In the genomic region with DNA sequence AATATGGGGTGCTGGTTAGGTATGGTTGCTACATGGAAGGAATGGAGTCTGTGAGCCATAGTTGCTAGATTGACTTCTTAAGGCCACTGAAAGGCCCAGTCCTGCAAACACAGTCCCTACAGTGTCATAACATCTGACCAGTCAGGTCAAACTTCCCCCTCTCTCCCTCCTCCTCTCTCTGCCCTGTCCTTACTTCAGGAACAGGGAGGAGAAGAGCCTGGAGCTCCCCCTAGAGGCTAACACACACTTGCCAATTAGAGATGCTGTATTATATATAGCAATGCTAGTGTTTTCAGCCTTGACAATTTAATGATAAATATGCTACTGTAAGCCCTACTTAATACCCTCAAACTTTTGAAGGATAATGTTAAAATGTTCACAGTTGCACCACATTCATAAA, we compare ENCODE assay signal across 9 mouse cellular contexts.
DNase-seq lines count a peak whose midpoint lies in the region; ATAC-seq and TF ChIP-seq lines count a peak whose summit lies in the region.
"Had no signal": no experiment of that assay in that cellular context is flagged by ENCODE, and none has a peak within 500 bp of the region (broad histone marks: within the 10 kb centered on the region; RNA-seq: fewer than 3 reads in every experiment).

No protein-coding gene starts in this region.

- no peaks in the 10 kb centered on the region for H3K4me1 ChIP-seq in bone marrow, adult 2 months (ENCODE audit: control insufficient read depth, insufficient read depth, low read length)
- H3K4me1 ChIP-seq in embryonic fibroblast, embryonic 13.5 days (ENCODE audit: control insufficient read depth, insufficient read depth, low read length): no peaks in the 10 kb centered on the region
- no peaks in the 10 kb centered on the region; the same call in 1 of the 2 replicates for H3K4me1 ChIP-seq in heart, embryonic 11.5 days (ENCODE audit: control insufficient read depth, insufficient read depth, low read length)
- peaks cover 3% of the 10 kb centered on the region; the same call in 1 of the 2 replicates for H3K4me1 ChIP-seq in kidney, embryonic 14.5 days (ENCODE audit: control insufficient read depth, insufficient read depth, low read length)
- H3K4me1 ChIP-seq in liver, adult 2 months (ENCODE audit: control insufficient read depth, insufficient read depth, low read length): no peaks in the 10 kb centered on the region
- H3K4me1 ChIP-seq: embryonic facial prominence, embryonic 15.5 days had no signal

- ATAC-seq in heart, embryonic 11.5 days (replicated peaks; ENCODE audit: insufficient number of reproducible peaks, low FRiP score, low TSS enrichment): peak; percentile 57; the same call in 1 of the 2 replicates
- ATAC-seq in kidney, embryonic 14.5 days (ENCODE audit: low FRiP score, low TSS enrichment): peak; percentile 87
- peak; percentile 68; the same call in 1 of the 2 replicates for ATAC-seq in monocyte, adult 5-6 weeks (replicated peaks; ENCODE audit: insufficient number of reproducible peaks, low FRiP score, low TSS enrichment, poor library complexity, severe bottlenecking)

- H3K79me2 ChIP-seq in liver, adult 2 months (ENCODE audit: control insufficient read depth, insufficient read depth, low read length): no peaks in the 10 kb centered on the region

- H3K27me3 ChIP-seq in heart, embryonic 11.5 days (ENCODE audit: control insufficient read depth, insufficient read depth, low read length): no peaks in the 10 kb centered on the region
- no peaks in the 10 kb centered on the region for H3K27me3 ChIP-seq in kidney, embryonic 14.5 days (ENCODE audit: control insufficient read depth, insufficient read depth, low read length)
- H3K27me3 ChIP-seq in liver, adult 2 months (ENCODE audit: control insufficient read depth, insufficient read depth, low read length): no peaks in the 10 kb centered on the region
- H3K27me3 ChIP-seq: embryonic facial prominence, embryonic 15.5 days had no signal

- no peak overlapping the region for H3K27ac ChIP-seq in bone marrow, adult 2 months (ENCODE audit: control insufficient read depth, insufficient read depth, low read depth, low read length, poor library complexity)
- no peak overlapping the region for H3K27ac ChIP-seq in embryonic fibroblast, embryonic 13.5 days (ENCODE audit: insufficient read depth, low read length)
- H3K27ac ChIP-seq in heart, embryonic 11.5 days (ENCODE audit: low read depth, low read length): no peak overlapping the region
- no peak overlapping the region for H3K27ac ChIP-seq in kidney, embryonic 14.5 days (ENCODE audit: low read depth, low read length)
- no peak overlapping the region for H3K27ac ChIP-seq in liver, adult 2 months (replicated peaks; ENCODE audit: insufficient read depth, low read depth, low read length)
- H3K27ac ChIP-seq: embryonic facial prominence, embryonic 15.5 days had no signal

- TF ChIP-seq CTCF in bone marrow, adult 2 months (IDR thresholded peaks at IDR 0.05; ENCODE audit: control insufficient read depth, insufficient read depth, low read length): peak; percentile 59
- peak; percentile 4; the same call in 1 of the 2 replicates for TF ChIP-seq CTCF in embryonic fibroblast, embryonic 13.5 days (IDR thresholded peaks at IDR 0.05; ENCODE audit: borderline replicate concordance, insufficient read depth, low read length)
- peak; percentile 49; the same call in 1 of the 2 replicates for TF ChIP-seq CTCF in liver, adult 2 months (IDR thresholded peaks at IDR 0.05; ENCODE audit: low read depth, low read length)

- H3K4me2 ChIP-seq in heart, embryonic 11.5 days: no peak overlapping the region
- H3K4me2 ChIP-seq in kidney, embryonic 14.5 days (replicated peaks; ENCODE audit: low read depth, low read length): no peak overlapping the region
- H3K4me2 ChIP-seq: embryonic facial prominence, embryonic 15.5 days had no signal

- no peaks in the 10 kb centered on the region for H3K9me3 ChIP-seq in heart, embryonic 11.5 days (replicated peaks; ENCODE audit: control insufficient read depth, low read length)
- H3K9me3 ChIP-seq in kidney, embryonic 14.5 days (ENCODE audit: control insufficient read depth, low read length): no peaks in the 10 kb centered on the region
- H3K9me3 ChIP-seq: embryonic facial prominence, embryonic 15.5 days had no signal

- no peak overlapping the region for H3K4me3 ChIP-seq in bone marrow, adult 2 months (replicated peaks; ENCODE audit: control insufficient read depth, low read depth, low read length)
- no peak overlapping the region for H3K4me3 ChIP-seq in embryonic fibroblast, embryonic 13.5 days (ENCODE audit: insufficient read depth, low read length)
- no peak overlapping the region for H3K4me3 ChIP-seq in heart, embryonic 11.5 days (ENCODE audit: low read depth, low read length)
- H3K4me3 ChIP-seq in kidney, embryonic 14.5 days (ENCODE audit: low read length): no peak overlapping the region
- no peak overlapping the region for H3K4me3 ChIP-seq in liver, adult 2 months (ENCODE audit: insufficient read depth, low read depth, low read length)
- H3K4me3 ChIP-seq: embryonic facial prominence, embryonic 15.5 days had no signal

- DNase-seq in CD4-positive, CD25-positive, alpha-beta regulatory T cell, adult 2 months (ENCODE audit: low read depth, low spot score): peak; percentile 84
- DNase-seq in liver, adult 2 months (ENCODE audit: extremely low read depth, low read depth, low spot score): peak; percentile 61
- DNase-seq in spleen, postnatal 4 days (ENCODE audit: low spot score in 2 of 2): peak; percentile 37 to 65

- H3K9ac ChIP-seq in heart, embryonic 11.5 days (ENCODE audit: low read depth, low read length): no peak overlapping the region
- H3K9ac ChIP-seq in kidney, embryonic 14.5 days (ENCODE audit: low read depth, low read length): no peak overlapping the region
- no peak overlapping the region for H3K9ac ChIP-seq in liver, adult 2 months (ENCODE audit: low read depth, low read length)
- H3K9ac ChIP-seq: embryonic facial prominence, embryonic 15.5 days had no signal

- TF ChIP-seq POLR2A in bone marrow, adult 2 months (IDR thresholded peaks at IDR 0.05; ENCODE audit: borderline replicate concordance, control insufficient read depth, low read depth, low read length): no peak
- no peak for TF ChIP-seq POLR2A in embryonic fibroblast, embryonic 13.5 days (IDR thresholded peaks at IDR 0.05; ENCODE audit: low read depth, low read length)
- TF ChIP-seq POLR2A in liver, adult 2 months (IDR thresholded peaks at IDR 0.05; ENCODE audit: extremely low read depth, insufficient read depth, low read length): no peak

- no peaks in the 10 kb centered on the region for H3K36me3 ChIP-seq in heart, embryonic 11.5 days (ENCODE audit: control insufficient read depth, insufficient read depth, low read length)
- H3K36me3 ChIP-seq in kidney, embryonic 14.5 days (ENCODE audit: control insufficient read depth, insufficient read depth, low read length): no peaks in the 10 kb centered on the region
- no peaks in the 10 kb centered on the region for H3K36me3 ChIP-seq in liver, adult 2 months (ENCODE audit: control insufficient read depth, insufficient read depth, low read length)
- H3K36me3 ChIP-seq: embryonic facial prominence, embryonic 15.5 days had no signal

Comparison
In these comparisons a context has a peak if more than half of its experiments do, and no peak if none do; other contexts are left out.
1. CTCF ChIP-seq: peak in every context shown above with its lines; median percentile 59 in bone marrow, adult 2 months; 49 in liver, adult 2 months; 4 in embryonic fibroblast, embryonic 13.5 days.